Mouse (Mus musculus) layer of hippocampus, adult 9-11 months (tissue): ENCODE data around the gene Nf2.

Experiments
- DNase-seq: peaks from one replicate; pipeline ENCODE4 v3.0.0; 2022

Nf2 gene

GRCm38 (mm10) chr11:4849258-4849943 lies at the start of gene Nf2:
TSS of gene Nf2 (minus strand) at chr11:4849536.
- peak; percentile 99 for DNase-seq

GRCm38 (mm10) chr11:4894848-4895816 lies 45.8 kb upstream of the Nf2 start, which contains the start of gene Thoc5:
TSS of gene Thoc5 (plus strand) at chr11:4895320.
- DNase-seq, result peak; percentile 86

- no peak for DNase-seq
Measured at GRCm38 (mm10) chr11:4886987-4887386, 37.7 kb upstream of the Nf2 start.

- no peak for DNase-seq
Measured at GRCm38 (mm10) chr11:4885385-4885903, 36.1 kb upstream of the Nf2 start.

- DNase-seq, result no peak
Measured at GRCm38 (mm10) chr11:4882892-4883627, 33.7 kb upstream of the Nf2 start.

- DNase-seq, result no peak
Measured at GRCm38 (mm10) chr11:4881087-4881486, 31.8 kb upstream of the Nf2 start.

- no peak for DNase-seq
Measured at GRCm38 (mm10) chr11:4874551-4874950, 25.2 kb upstream of the Nf2 start.

GRCm38 (mm10) chr11:4873755-4874475 lies 24.6 kb upstream of the Nf2 start, which contains the start of gene Nipsnap1:
TSS of gene Nipsnap1 (plus strand) at chr11:4873951.
- DNase-seq, result peak; percentile 81

GRCm38 (mm10) chr11:4865645-4866251 lies 16.4 kb upstream of the Nf2 start:
- DNase-seq, result peak; percentile 38

- DNase-seq, result no peak
Measured at GRCm38 (mm10) chr11:4862730-4863129, 13.4 kb upstream of the Nf2 start.

GRCm38 (mm10) chr11:4861816-4862604 lies 12.7 kb upstream of the Nf2 start:
- DNase-seq, result no peak

GRCm38 (mm10) chr11:4860986-4861385 lies 11.7 kb upstream of the Nf2 start:
- DNase-seq, result no peak

GRCm38 (mm10) chr11:4858416-4858815 lies 9.1 kb upstream of the Nf2 start:
- DNase-seq, result no peak

- DNase-seq, result no peak
Measured at GRCm38 (mm10) chr11:4854181-4854580, 4.8 kb upstream of the Nf2 start.

GRCm38 (mm10) chr11:4853021-4853420 lies 3.7 kb upstream of the Nf2 start:
- DNase-seq, result no peak

GRCm38 (mm10) chr11:4850404-4850803 lies 1.1 kb upstream of the Nf2 start:
- DNase-seq, result no peak

GRCm38 (mm10) chr11:4848483-4849248 lies 670 bp downstream of the Nf2 start:
- DNase-seq, result peak; percentile 33

- DNase-seq, result no peak
Measured at GRCm38 (mm10) chr11:4840942-4841526, 8.3 kb downstream of the Nf2 start.

GRCm38 (mm10) chr11:4838235-4838634 lies 11.1 kb downstream of the Nf2 start:
- DNase-seq, result no peak

- DNase-seq, result no peak
Measured at GRCm38 (mm10) chr11:4837342-4837741, 12.0 kb downstream of the Nf2 start.
